Mouse (Mus musculus) liver, embryonic 14.5 days (tissue): ENCODE data around the gene Hnrnpll. TPM values are rescaled to one million over a fixed set of nuclear protein-coding genes. Genes with fewer than 3 reads are reported as not detected.

ENCODE experiments used
- ATAC-seq: fragments of 200-750 bp; cut with Nextera tagmentation; 2 replicates; pipeline ENCODE4 v1.8.0; 2017; ENCODE audit warnings: moderate number of reproducible peaks, mild to moderate bottlenecking, moderate library complexity; ENCODE audit not compliant: insufficient read depth
- DNase-seq, 3 experiments: peaks; one replicate each; pipeline ENCODE4 v3.0.0-alpha.2; 2012 to 2013; ENCODE audit warnings: low read depth in 3 of 3, low spot score in 3 of 3
- H3K27ac ChIP-seq: fragments of 300-500 bp; sonication (generic); 2 replicates; pipeline ENCODE4 v1.5.1; 2014; ENCODE audit warnings: moderate library complexity, mild to moderate bottlenecking, control low read depth, inconsistent platforms
- H3K27me3 ChIP-seq: fragments of 300-500 bp; sonication (generic); 2 replicates; pipeline ENCODE4 v1.6.1; 2014; ENCODE audit warnings: mild to moderate bottlenecking, low read length, moderate library complexity; ENCODE audit not compliant: control insufficient read depth, insufficient read depth
- H3K36me3 ChIP-seq: fragments of 300-500 bp; sonication (generic); replicated peaks from 2 replicates; pipeline ENCODE4 v1.6.1; 2014; ENCODE audit warnings: low read depth; ENCODE audit not compliant: control insufficient read depth, insufficient read depth
- H3K4me1 ChIP-seq, 2 experiments: fragments of 200-500 bp in 1 of 2; fragments of 300-500 bp in 1 of 2; sonication (generic) in 1 of 2; replicated peaks; 2 replicates each; pipeline ENCODE4 v1.6.1; 2012 to 2014; ENCODE audit warnings: antibody characterized with exemption in 1 of 2, inconsistent platforms in 1 of 2, low read length in 1 of 2; ENCODE audit not compliant: control insufficient read depth in 2 of 2, insufficient read depth in 2 of 2
- H3K4me2 ChIP-seq: fragments of 300-500 bp; sonication (generic); 2 replicates; pipeline ENCODE4 v1.6.1; 2014; ENCODE audit warnings: low read depth, mild to moderate bottlenecking, control low read depth, moderate library complexity
- H3K4me3 ChIP-seq, 2 experiments: fragments of 200-500 bp in 1 of 2; fragments of 300-500 bp in 1 of 2; sonication (generic) in 1 of 2; 2 replicates each; pipeline ENCODE4 v1.5.1; 2012 to 2014; ENCODE audit warnings: low read depth in 2 of 2, low read length in 2 of 2, mild to moderate bottlenecking in 2 of 2, control low read depth in 1 of 2, inconsistent platforms in 1 of 2, moderate library complexity in 1 of 2; ENCODE audit not compliant: insufficient read depth in 1 of 2
- H3K9ac ChIP-seq: fragments of 300-500 bp; sonication (generic); replicated peaks from 2 replicates; pipeline ENCODE4 v1.6.1; 2014; ENCODE audit warnings: mild to moderate bottlenecking, control low read depth, moderate library complexity
- H3K9me3 ChIP-seq: fragments of 300-500 bp; sonication (generic); 2 replicates; pipeline ENCODE4 v1.6.1; 2016; ENCODE audit warnings: low read length, mixed read lengths; ENCODE audit not compliant: control insufficient read depth
- CTCF ChIP-seq: IDR thresholded peaks from 2 replicates; pipeline ENCODE4 v1.5.1; 2016; ENCODE audit warnings: antibody characterized with exemption, low read depth, control low read depth
- EP300 ChIP-seq: IDR thresholded peaks from 2 replicates; pipeline ENCODE4 v1.6.1; 2016; ENCODE audit warnings: antibody characterized with exemption, low read depth
- WGBS: fragments of 180-500 bp; shearing (Covaris S2); extraction: QIAGEN DNeasy Blood & Tissue Kit; methylation state at CpG from one replicate; pipeline ENCODE4 v1.1.7; 2014; ENCODE audit not compliant: insufficient replicate concordance; 5-methylcytosine and 5-hydroxymethylcytosine counted together
- polyA plus RNA-seq, 2 experiments: library from polyadenylated mRNA; depleted of rRNA in 1 of 2; stranded (reverse) in 1 of 2; unstranded in 1 of 2; fragments of >200 nt; fragmentation: Nextera tagmentation in 1 of 2; extraction: Ambion mirVana in 1 of 2; gene quantifications; 2 replicates each; pipeline versions ENCODE4 v1.2.1 to v1.2.3; 2012 to 2014

The Hnrnpll gene
- polyA plus RNA-seq, 2 experiments: 23.1 to 23.5 TPM

GRCm38 (mm10) chr17:79981758-79982481 is 80.2 kb downstream of the Hnrnpll start:
- no peak overlapping the region for H3K9ac ChIP-seq
- H3K4me1 ChIP-seq: peaks cover 0 to 15% of the 10 kb centered on the region in 2 experiments; a peak in 2 of 4 replicates
- no peaks in the 10 kb centered on the region for H3K9me3 ChIP-seq
- WGBS: 41% methylated on average over 12 of the region's 12 CpGs
- no peak overlapping the region for H3K4me3 ChIP-seq
- no peaks in the 10 kb centered on the region for H3K27me3 ChIP-seq
- no peak overlapping the region for H3K27ac ChIP-seq
- ATAC-seq (peak; percentile 33; the same call in 1 of the 2 replicates), DNase-seq (no peak)
- no peak overlapping the region for H3K4me2 ChIP-seq
- no peaks in the 10 kb centered on the region for H3K36me3 ChIP-seq
- no peak for TF ChIP-seq CTCF
- TF ChIP-seq EP300: no peak

GRCm38 (mm10) chr17:79981348-79981747 is 80.8 kb downstream of the Hnrnpll start:
- no peak for ATAC-seq

GRCm38 (mm10) chr17:79980421-79981120 is 81.6 kb downstream of the Hnrnpll start:
- Histone ChIP-seq H3K27ac (no peak overlapping the region), H3K36me3 (no peaks in the 10 kb centered on the region), H3K4me3 (no peak overlapping the region), H3K4me2 (no peak overlapping the region), H3K9ac (no peak overlapping the region), H3K27me3 (no peaks in the 10 kb centered on the region), H3K4me1 (peaks cover 8 to 22% of the 10 kb centered on the region in 2 experiments), H3K9me3 (no peaks in the 10 kb centered on the region)
- ATAC-seq (no peak), DNase-seq (no peak)
- TF ChIP-seq CTCF: no peak
- TF ChIP-seq EP300: no peak
- WGBS: 65% methylated on average over 10 of the region's 10 CpGs

More at GRCm38 (mm10) chr17:79981348-79981747, 80.8 kb downstream of the Hnrnpll start:
- 62% methylated on average over 6 of the region's 6 CpGs for WGBS
- no peaks in the 10 kb centered on the region for H3K27me3 ChIP-seq
- DNase-seq: no peak
- no peaks in the 10 kb centered on the region for H3K36me3 ChIP-seq
- no peak for TF ChIP-seq EP300
- TF ChIP-seq CTCF: no peak
- no peak overlapping the region for H3K4me2 ChIP-seq
- peaks cover 2 to 17% of the 10 kb centered on the region in 2 experiments; a peak in 3 of 4 replicates for H3K4me1 ChIP-seq
- H3K27ac ChIP-seq: no peak overlapping the region
- no peak overlapping the region for H3K9ac ChIP-seq
- no peak overlapping the region for H3K4me3 ChIP-seq
- no peaks in the 10 kb centered on the region for H3K9me3 ChIP-seq

Other genes with a start within 250 kb of the Hnrnpll start
- 13.6 and 19.4 TPM in 2 replicates for gene Atl2, start 166.2 kb downstream of the Hnrnpll start, polyA plus RNA-seq (2012; rRNA removed)
- gene Atl2, start 166.2 kb downstream of the Hnrnpll start, polyA plus RNA-seq (2014; fragmentation: Nextera tagmentation; extraction: Ambion mirVana): 26.4 and 31.2 TPM in 2 replicates
- gene Galm, start 65.1 kb upstream of the Hnrnpll start, polyA plus RNA-seq (2012; rRNA removed): 14.0 and 15.0 TPM in 2 replicates
- 22.7 and 25.6 TPM in 2 replicates for gene Galm, start 65.1 kb upstream of the Hnrnpll start, polyA plus RNA-seq (2014; fragmentation: Nextera tagmentation; extraction: Ambion mirVana)
- gene Srsf7, start 145.0 kb upstream of the Hnrnpll start, polyA plus RNA-seq (2012; rRNA removed): 89.9 and 146 TPM in 2 replicates
- gene Srsf7, start 145.0 kb upstream of the Hnrnpll start, polyA plus RNA-seq (2014; fragmentation: Nextera tagmentation; extraction: Ambion mirVana): 264 TPM in 2 replicates
- gene Ttc39d, start 145.1 kb upstream of the Hnrnpll start, polyA plus RNA-seq (2012; rRNA removed): 0.02 and 0.04 TPM in 2 replicates
- gene Ttc39d, start 145.1 kb upstream of the Hnrnpll start, polyA plus RNA-seq (2014; fragmentation: Nextera tagmentation; extraction: Ambion mirVana): 0.13 TPM in 1 of 2 replicates, not detected in the other
- gene Gemin6, start 162.1 kb upstream of the Hnrnpll start, polyA plus RNA-seq (2012; rRNA removed): 8.6 and 16.2 TPM in 2 replicates
- gene Gemin6, start 162.1 kb upstream of the Hnrnpll start, polyA plus RNA-seq (2014; fragmentation: Nextera tagmentation; extraction: Ambion mirVana): 33.6 and 35.7 TPM in 2 replicates
- 1.8 and 2.8 TPM in 2 replicates for gene Morn2, start 227.9 kb upstream of the Hnrnpll start, polyA plus RNA-seq (2012; rRNA removed)
- 9.1 and 9.8 TPM in 2 replicates for gene Morn2, start 227.9 kb upstream of the Hnrnpll start, polyA plus RNA-seq (2014; fragmentation: Nextera tagmentation; extraction: Ambion mirVana)
- 4.1 and 5.1 TPM in 2 replicates for gene Dhx57, start 228.1 kb upstream of the Hnrnpll start, polyA plus RNA-seq (2012; rRNA removed)
- 2.8 and 3.6 TPM in 2 replicates for gene Dhx57, start 228.1 kb upstream of the Hnrnpll start, polyA plus RNA-seq (2014; fragmentation: Nextera tagmentation; extraction: Ambion mirVana)
- gene Arhgef33, start 245.1 kb upstream of the Hnrnpll start, polyA plus RNA-seq (2012; rRNA removed): 0.03 and 0.13 TPM in 2 replicates
- gene Arhgef33, start 245.1 kb upstream of the Hnrnpll start, polyA plus RNA-seq (2014; fragmentation: Nextera tagmentation; extraction: Ambion mirVana): 0.36 and 0.69 TPM in 2 replicates